Mouse (Mus musculus) midbrain, embryonic 11.5 days (tissue): Measurements from ENCODE around the gene Bcas3. TPM values are rescaled to one million over a fixed set of nuclear protein-coding genes. Genes with fewer than 3 reads are reported as not detected.

Source experiments
- ATAC-seq: fragments of 200-750 bp; cut with Nextera tagmentation; 2 replicates; pipeline ENCODE4 v1.8.0; 2017; ENCODE audit warnings: moderate TSS enrichment, moderate library complexity; ENCODE audit not compliant: low FRiP score
- DNase-seq: peaks from one replicate; pipeline ENCODE4 v3.0.0; 2015; ENCODE audit warnings: low spot score; ENCODE audit errors: missing footprints
- H3K27ac ChIP-seq: fragments of 300-500 bp; sonication (generic); 2 replicates; pipeline ENCODE4 v1.5.1; 2014; ENCODE audit warnings: low read depth, low read length
- H3K27me3 ChIP-seq: fragments of 300-500 bp; sonication (generic); 2 replicates; pipeline ENCODE4 v1.6.1; 2014; ENCODE audit warnings: mild to moderate bottlenecking, low read length, moderate library complexity, mixed read lengths; ENCODE audit not compliant: control insufficient read depth, insufficient read depth
- H3K36me3 ChIP-seq: fragments of 300-500 bp; sonication (generic); 2 replicates; pipeline ENCODE4 v1.6.1; 2014; ENCODE audit warnings: mild to moderate bottlenecking, low read length, moderate library complexity, mixed read lengths; ENCODE audit not compliant: control insufficient read depth, insufficient read depth
- H3K4me1 ChIP-seq: fragments of 300-500 bp; sonication (generic); 2 replicates; pipeline ENCODE4 v1.6.1; 2014; ENCODE audit warnings: low read length; ENCODE audit not compliant: control insufficient read depth, insufficient read depth
- H3K4me2 ChIP-seq: fragments of 300-500 bp; sonication (generic); 2 replicates; pipeline ENCODE4 v1.6.1; 2014; ENCODE audit warnings: mild to moderate bottlenecking, moderate library complexity
- H3K4me3 ChIP-seq: fragments of 300-500 bp; sonication (generic); 2 replicates; pipeline ENCODE4 v1.5.1; 2014; ENCODE audit warnings: low read depth, low read length
- H3K9ac ChIP-seq: fragments of 300-500 bp; sonication (generic); 2 replicates; pipeline ENCODE4 v1.6.1; 2014; ENCODE audit warnings: low read length
- H3K9me3 ChIP-seq: fragments of 300-500 bp; sonication (generic); 2 replicates; pipeline ENCODE4 v1.6.1; 2016; ENCODE audit warnings: low read length; ENCODE audit not compliant: control insufficient read depth
- WGBS: fragments of 180-500 bp; shearing (Covaris S2); extraction: QIAGEN DNeasy Blood & Tissue Kit; methylation state at CpG from one replicate; pipeline ENCODE4 v1.1.7; 2014; 5-methylcytosine and 5-hydroxymethylcytosine counted together
- polyA plus RNA-seq: library from polyadenylated mRNA; unstranded; fragments of >200 nt; fragmentation: Nextera tagmentation; extraction: Ambion mirVana; gene quantifications from 2 replicates; pipeline ENCODE4 v1.2.1, GENCODE M21; 2014

Bcas3 gene
- polyA plus RNA-seq: 29.9 and 30.2 TPM in 2 replicates

- peak within 1 kb of the TSS; percentile 71 for H3K4me2 ChIP-seq
- under 1% methylated on average over 47 of the region's 47 CpGs for WGBS
- no peaks in the 10 kb centered on the region for H3K36me3 ChIP-seq
- no peaks in the 10 kb centered on the region for H3K9me3 ChIP-seq
- H3K4me1 ChIP-seq: peaks cover 7% of the 10 kb centered on the region
- DNase-seq (peak; percentile 99), ATAC-seq (peak; percentile 100)
- H3K27me3 ChIP-seq: no peaks in the 10 kb centered on the region
- H3K4me3 ChIP-seq: peak within 1 kb of the TSS; percentile 69
- no peak within 1 kb of the TSS for H3K27ac ChIP-seq
- peak within 1 kb of the TSS; percentile 67 for H3K9ac ChIP-seq
Observed at GRCm38 (mm10) chr11:85352539-85353380, at the start of gene Bcas3. Gene Bcas3 (plus strand): TSS chr11:85353167.

DNA sequence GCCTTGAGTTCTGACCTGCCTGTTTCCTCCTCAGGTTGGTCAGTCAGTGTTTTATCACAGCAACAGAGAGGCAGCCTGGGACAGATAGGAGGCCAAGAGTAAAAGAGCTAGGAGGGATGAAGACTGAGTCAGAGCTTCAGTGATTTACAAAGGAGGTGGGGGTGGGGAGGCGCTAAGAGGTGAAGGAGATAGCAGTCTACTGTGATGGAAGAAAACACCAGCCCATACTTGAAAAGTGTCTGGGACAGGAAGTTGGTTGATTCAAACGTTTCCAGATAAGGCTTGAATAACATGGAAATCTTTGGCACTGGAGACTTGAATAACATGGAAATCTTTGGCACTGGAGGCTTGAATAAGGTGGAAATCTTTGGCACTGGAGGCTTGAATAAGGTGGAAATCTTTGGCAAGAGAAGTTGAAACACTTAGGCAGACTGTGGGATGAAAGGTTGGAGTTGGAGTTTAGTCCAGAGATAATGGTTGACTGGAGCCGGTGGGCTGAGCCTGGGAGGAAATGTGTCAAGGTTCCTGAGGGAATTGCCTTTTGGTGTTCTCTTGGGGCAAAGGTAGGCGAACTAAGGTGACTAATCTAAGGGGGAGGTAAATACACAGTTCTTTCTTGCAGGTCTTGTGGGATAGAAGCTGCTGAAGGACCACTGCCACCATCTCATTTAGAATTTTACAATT is 46.2 kb upstream of the Bcas3 start:
- H3K4me1 ChIP-seq: peaks cover 4% of the 10 kb centered on the region; the same call in 1 of the 2 replicates
- ATAC-seq: no peak

GRCm38 (mm10) chr11:85308799-85309198 is 44.2 kb upstream of the Bcas3 start:
- WGBS: 72% methylated on average over 2 of the region's 2 CpGs

More for the DNA sequence above, 46.2 kb upstream of the Bcas3 start:
- Histone ChIP-seq H3K36me3 (no peaks in the 10 kb centered on the region), H3K27me3 (no peaks in the 10 kb centered on the region), H3K9ac (no peak overlapping the region), H3K4me3 (no peak overlapping the region), H3K9me3 (no peaks in the 10 kb centered on the region), H3K27ac (no peak overlapping the region), H3K4me2 (no peak overlapping the region)
- WGBS: 74% methylated on average over 4 of the region's 4 CpGs
- no peak for DNase-seq

DNA sequence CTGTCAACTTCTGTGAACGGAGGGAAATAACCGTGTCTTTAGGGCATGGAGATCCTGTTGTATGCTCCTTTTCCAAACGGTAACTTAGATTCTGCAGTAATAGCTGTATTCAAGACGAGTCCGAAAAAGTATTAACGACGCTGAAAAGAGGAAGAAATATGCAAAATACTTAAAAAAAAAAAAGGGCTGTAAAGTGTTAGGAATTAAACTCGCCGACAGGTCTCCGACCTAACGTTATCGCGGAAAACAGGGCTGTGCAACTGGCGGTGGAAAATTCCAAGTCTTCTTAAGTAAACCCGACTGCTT is 42.6 kb upstream of the Bcas3 start:
- H3K27ac ChIP-seq: peak overlapping the region; percentile 52
- 2% methylated on average over 15 of the region's 15 CpGs for WGBS

More at GRCm38 (mm10) chr11:85308799-85309198, 44.2 kb upstream of the Bcas3 start:
- peaks cover 14% of the 10 kb centered on the region for H3K4me1 ChIP-seq
- H3K9ac ChIP-seq: no peak overlapping the region
- no peaks in the 10 kb centered on the region for H3K9me3 ChIP-seq
- H3K4me3 ChIP-seq: no peak overlapping the region
- DNase-seq (no peak), ATAC-seq (no peak)
- H3K36me3 ChIP-seq: no peaks in the 10 kb centered on the region
- no peak overlapping the region for H3K4me2 ChIP-seq
- H3K27ac ChIP-seq: no peak overlapping the region
- H3K27me3 ChIP-seq: no peaks in the 10 kb centered on the region

GRCm38 (mm10) chr11:85310713-85311574 is 42.0 kb upstream of the Bcas3 start, which contains the start of gene Ppm1d:
Gene Ppm1d (plus strand): TSS chr11:85311244.
- H3K9me3 ChIP-seq: no peaks in the 10 kb centered on the region
- H3K27ac ChIP-seq: peak within 1 kb of the TSS; percentile 86
- H3K4me1 ChIP-seq: peaks cover 14% of the 10 kb centered on the region
- H3K4me2 ChIP-seq: peak within 1 kb of the TSS; percentile 66
- ATAC-seq (peak; percentile 94), DNase-seq (peak; percentile 100)
- H3K27me3 ChIP-seq: no peaks in the 10 kb centered on the region
- peak within 1 kb of the TSS; percentile 96 for H3K4me3 ChIP-seq
- under 1% methylated on average over 77 of the region's 78 CpGs for WGBS
- peak within 1 kb of the TSS; percentile 97 for H3K9ac ChIP-seq
- peaks cover 9% of the 10 kb centered on the region for H3K36me3 ChIP-seq

More for the DNA sequence above, 42.6 kb upstream of the Bcas3 start:
- peak overlapping the region; percentile 96 for H3K4me3 ChIP-seq
- H3K9ac ChIP-seq: peak overlapping the region; percentile 65
- ATAC-seq (no peak), DNase-seq (no peak)
- no peaks in the 10 kb centered on the region for H3K9me3 ChIP-seq
- peak overlapping the region; percentile 66 for H3K4me2 ChIP-seq
- peaks cover 9% of the 10 kb centered on the region for H3K36me3 ChIP-seq
- peaks cover 14% of the 10 kb centered on the region for H3K4me1 ChIP-seq
- no peaks in the 10 kb centered on the region for H3K27me3 ChIP-seq

- H3K27me3 ChIP-seq: no peaks in the 10 kb centered on the region
- H3K9me3 ChIP-seq: no peaks in the 10 kb centered on the region
- peak overlapping the region; percentile 61 for H3K4me2 ChIP-seq
- H3K4me3 ChIP-seq: peak overlapping the region; percentile 96
- ATAC-seq (no peak; the same call in 1 of the 2 replicates), DNase-seq (peak; percentile 95)
- H3K9ac ChIP-seq: peak overlapping the region; percentile 97
- H3K4me1 ChIP-seq: peaks cover 14% of the 10 kb centered on the region
- peak overlapping the region; percentile 86 for H3K27ac ChIP-seq
- H3K36me3 ChIP-seq: peaks cover 9% of the 10 kb centered on the region
- WGBS: under 1% methylated on average over 53 of the region's 56 CpGs
Observed at GRCm38 (mm10) chr11:85311645-85312490, 41.1 kb upstream of the Bcas3 start.

DNA sequence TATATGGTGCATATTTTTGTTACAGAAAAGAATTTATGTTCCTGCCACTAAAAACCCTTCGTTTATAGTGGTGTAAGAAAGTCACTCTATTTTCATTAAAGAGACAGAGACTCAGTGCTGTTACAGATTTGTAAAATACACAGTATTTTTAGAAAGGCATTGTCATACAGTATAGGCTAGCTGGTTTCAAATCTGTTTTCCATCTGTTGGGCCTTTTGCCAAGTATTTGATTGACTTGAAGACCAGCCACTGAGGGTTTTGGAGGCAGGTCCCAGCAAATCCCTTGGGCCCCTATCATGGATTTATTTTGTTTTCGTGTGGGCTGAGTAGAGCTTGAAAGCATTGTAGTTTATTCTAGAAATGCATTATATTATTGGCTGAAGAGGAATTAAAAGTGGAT is 40.1 kb upstream of the Bcas3 start:
- peak overlapping the region; percentile 61 for H3K4me2 ChIP-seq
- no peak for ATAC-seq
- peaks cover 14% of the 10 kb centered on the region for H3K4me1 ChIP-seq
- no peaks in the 10 kb centered on the region for H3K9me3 ChIP-seq
- whole genome bisulfite sequencing: 45% methylated on average over 2 of the region's 2 CpGs
- no peak for DNase-seq
- peak overlapping the region; percentile 96 for H3K4me3 ChIP-seq
- H3K27ac ChIP-seq: no peak overlapping the region
- H3K27me3 ChIP-seq: no peaks in the 10 kb centered on the region
- H3K9ac ChIP-seq: 0 out of 2 replicates have a peak overlapping the region, but pooled peaks have one; percentile 15
- H3K36me3 ChIP-seq: peaks cover 9% of the 10 kb centered on the region

GRCm38 (mm10) chr11:85313361-85313760 is 39.6 kb upstream of the Bcas3 start:
- peak overlapping the region; percentile 33; the same call in 1 of the 2 replicates for H3K9ac ChIP-seq
- peaks cover 14% of the 10 kb centered on the region for H3K4me1 ChIP-seq
- H3K36me3 ChIP-seq: peaks cover 9% of the 10 kb centered on the region
- H3K4me2 ChIP-seq: peak overlapping the region; percentile 61
- peak overlapping the region; percentile 96 for H3K4me3 ChIP-seq
- no peak for ATAC-seq
- no peak overlapping the region for H3K27ac ChIP-seq
- no peak for DNase-seq
- no peaks in the 10 kb centered on the region for H3K9me3 ChIP-seq
- H3K27me3 ChIP-seq: no peaks in the 10 kb centered on the region
- 88% methylated on average over 3 of the region's 3 CpGs for WGBS
